Mouse (Mus musculus): Measurements from ENCODE around the gene Tsnax. TPM values are rescaled to one million over a fixed set of nuclear protein-coding genes. Genes with fewer than 3 reads are reported as not detected.

Gene Tsnax
- polyA plus RNA-seq, 1 experiment from 2014 or later, result 128 TPM

- H3K4me3 ChIP-seq, result no peak overlapping the region
- H3K27ac ChIP-seq, result no peak overlapping the region
- no peaks in the 10 kb centered on the region for H3K36me3 ChIP-seq
- no peak for DNase-seq (ENCODE audit: low spot score)
- H3K4me1 ChIP-seq (replicated peaks), result peaks cover 11% of the 10 kb centered on the region
- peaks cover 23% of the 10 kb centered on the region for H3K27me3 ChIP-seq (ENCODE audit: insufficient read depth, poor library complexity, severe bottlenecking)
- WGBS, result 63% methylated on average over 5 of the region's 5 CpGs
- peaks cover 6% of the 10 kb centered on the region for H3K9me3 ChIP-seq
Observed at GRCm38 (mm10) chr8:125049051-125049750, 36.4 kb downstream of the Tsnax start.

DNA sequence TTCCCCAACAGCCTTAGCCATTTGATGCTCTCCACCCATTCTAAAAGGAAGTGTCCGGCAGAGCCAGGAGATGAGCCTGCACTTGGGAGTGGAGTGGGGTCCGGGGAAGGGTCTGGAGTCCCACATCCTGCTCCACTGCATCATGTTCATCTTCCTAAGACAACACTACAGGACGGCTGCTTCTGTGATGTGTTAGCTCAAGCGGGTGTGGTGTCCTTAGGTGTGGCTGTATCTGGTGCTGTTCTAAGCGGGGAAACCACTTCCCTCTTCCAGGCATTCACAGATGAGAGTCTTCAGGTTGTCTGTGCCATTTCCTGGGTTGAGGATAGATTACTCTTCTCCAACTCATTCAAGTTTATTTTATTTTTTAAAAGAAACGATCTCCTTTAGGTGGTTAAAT, 37.0 kb downstream of the Tsnax start:
- 84% methylated on average over 6 of the region's 6 CpGs for WGBS
- peaks cover 6% of the 10 kb centered on the region for H3K9me3 ChIP-seq
- DNase-seq (ENCODE audit: low spot score), result no peak
- H3K4me3 ChIP-seq, result no peak overlapping the region
- no peaks in the 10 kb centered on the region for H3K36me3 ChIP-seq
- peaks cover 17% of the 10 kb centered on the region for H3K4me1 ChIP-seq (replicated peaks)
- no peak overlapping the region for H3K27ac ChIP-seq
- H3K27me3 ChIP-seq (ENCODE audit: insufficient read depth, poor library complexity, severe bottlenecking), result peaks cover 29% of the 10 kb centered on the region

DNA sequence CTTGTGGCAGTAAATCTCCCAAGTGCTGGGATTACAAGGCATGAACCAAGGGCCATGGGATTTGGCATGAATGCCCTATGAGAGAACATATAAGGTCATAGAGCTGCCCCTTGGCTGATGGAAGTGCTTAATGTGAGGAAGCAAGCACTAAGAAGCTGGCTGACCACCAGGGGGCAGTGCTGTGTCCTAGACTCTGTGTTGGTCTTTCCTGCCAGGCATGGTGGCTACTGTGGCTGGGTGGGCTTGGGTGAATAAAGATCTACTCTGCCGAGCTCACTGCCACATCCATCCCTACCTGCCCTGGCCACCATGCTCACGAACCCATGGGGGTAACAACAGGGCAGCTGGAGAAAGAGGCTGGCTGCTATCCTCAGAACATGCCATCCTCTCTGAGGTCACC, 39.2 kb downstream of the Tsnax start:
- Histone ChIP-seq H3K27me3 (ENCODE audit: insufficient read depth, poor library complexity, severe bottlenecking) (peaks cover 40% of the 10 kb centered on the region), H3K4me3 (no peak overlapping the region), H3K4me1 (replicated peaks) (peaks cover 17% of the 10 kb centered on the region), H3K36me3 (no peaks in the 10 kb centered on the region), H3K27ac (no peak overlapping the region), H3K9me3 (peaks cover 6% of the 10 kb centered on the region)
- WGBS, result 53% methylated on average over 2 of the region's 2 CpGs
- peak; percentile 78 for DNase-seq (ENCODE audit: low spot score)

DNA sequence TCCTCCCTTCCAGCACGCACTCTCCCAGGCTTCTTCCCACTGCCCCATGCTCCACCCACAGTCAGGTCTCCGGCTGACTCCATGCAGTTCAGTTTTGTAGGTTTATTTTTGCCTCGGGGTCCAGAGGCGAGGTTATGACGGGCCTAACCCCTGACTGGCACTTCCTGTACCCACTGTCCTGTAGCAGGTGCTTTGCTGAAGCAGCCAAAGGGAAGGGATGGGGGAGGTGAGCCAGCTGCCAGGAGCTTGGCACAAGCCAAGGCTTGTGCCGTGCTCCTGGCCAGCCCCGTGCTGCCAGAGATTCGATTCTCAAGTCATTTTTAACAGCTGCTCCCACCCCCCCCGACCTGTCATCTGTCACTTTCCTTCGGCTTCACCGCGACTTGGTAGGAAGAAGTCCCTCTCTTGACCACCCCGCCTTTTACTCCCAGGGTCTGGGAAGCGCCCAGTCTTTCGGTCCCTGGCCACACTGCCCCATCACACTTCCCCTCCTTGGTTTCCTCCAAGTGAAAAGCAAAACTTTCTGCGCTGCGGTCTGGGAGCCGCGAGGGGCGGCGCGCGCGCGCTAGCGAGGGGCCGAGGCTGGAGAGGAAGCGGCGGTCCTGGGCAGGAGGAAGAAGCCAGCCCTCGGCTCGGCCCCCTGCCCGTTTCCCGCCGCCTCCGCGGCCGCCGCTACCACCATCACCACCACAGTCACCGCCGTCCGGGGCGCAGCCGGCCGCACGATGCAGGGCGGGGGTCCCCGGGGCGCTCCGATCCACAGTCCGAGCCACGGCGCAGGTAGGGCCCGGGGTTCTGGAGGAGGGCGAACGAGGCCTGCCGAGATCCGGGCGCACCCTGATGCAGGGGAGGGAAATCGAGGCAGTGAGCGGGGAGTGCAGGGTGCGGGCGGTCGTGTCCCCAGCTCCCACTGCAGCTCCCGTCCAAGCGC, 41.0 kb downstream of the Tsnax start, which contains the start of gene Disc1:
TSS of gene Disc1 (plus strand) at position 691 of the 931 bp plus-strand sequence.
- 2% methylated on average over 65 of the region's 65 CpGs for WGBS

GRCm38 (mm10) chr8:125054436-125054810, 41.6 kb downstream of the Tsnax start:
- H3K27ac ChIP-seq, result peak overlapping the region; percentile 69
- H3K4me1 ChIP-seq (replicated peaks), result peaks cover 17% of the 10 kb centered on the region
- under 1% methylated on average over 38 of the region's 38 CpGs for WGBS
- peaks cover 6% of the 10 kb centered on the region for H3K9me3 ChIP-seq
- peak; percentile 44 for DNase-seq (ENCODE audit: low spot score)
- peaks cover 40% of the 10 kb centered on the region for H3K27me3 ChIP-seq (ENCODE audit: insufficient read depth, poor library complexity, severe bottlenecking)
- H3K4me3 ChIP-seq, result peak overlapping the region; percentile 58
- no peaks in the 10 kb centered on the region for H3K36me3 ChIP-seq

More for the DNA sequence above, 41.0 kb downstream of the Tsnax start, which contains the start of gene Disc1:
- peak within 1 kb of the TSS; percentile 69 for H3K27ac ChIP-seq
- H3K4me1 ChIP-seq (replicated peaks), result peaks cover 17% of the 10 kb centered on the region
- DNase-seq (ENCODE audit: low spot score), result peak; percentile 60
- peaks cover 6% of the 10 kb centered on the region for H3K9me3 ChIP-seq
- H3K27me3 ChIP-seq (ENCODE audit: insufficient read depth, poor library complexity, severe bottlenecking), result peaks cover 40% of the 10 kb centered on the region
- H3K36me3 ChIP-seq, result no peaks in the 10 kb centered on the region
- H3K4me3 ChIP-seq, result peak within 1 kb of the TSS; percentile 58

GRCm38 (mm10) chr8:125060904-125061303, 48.1 kb downstream of the Tsnax start:
- H3K4me3 ChIP-seq, result no peak overlapping the region
- no peaks in the 10 kb centered on the region for H3K4me1 ChIP-seq (replicated peaks)
- peaks cover under 1% of the 10 kb centered on the region for H3K27me3 ChIP-seq (ENCODE audit: insufficient read depth, poor library complexity, severe bottlenecking)
- no peaks in the 10 kb centered on the region for H3K9me3 ChIP-seq
- WGBS, result 84% methylated on average over 8 of the region's 8 CpGs
- no peak for DNase-seq (ENCODE audit: low spot score)
- H3K27ac ChIP-seq, result no peak overlapping the region
- H3K36me3 ChIP-seq, result no peaks in the 10 kb centered on the region

DNA sequence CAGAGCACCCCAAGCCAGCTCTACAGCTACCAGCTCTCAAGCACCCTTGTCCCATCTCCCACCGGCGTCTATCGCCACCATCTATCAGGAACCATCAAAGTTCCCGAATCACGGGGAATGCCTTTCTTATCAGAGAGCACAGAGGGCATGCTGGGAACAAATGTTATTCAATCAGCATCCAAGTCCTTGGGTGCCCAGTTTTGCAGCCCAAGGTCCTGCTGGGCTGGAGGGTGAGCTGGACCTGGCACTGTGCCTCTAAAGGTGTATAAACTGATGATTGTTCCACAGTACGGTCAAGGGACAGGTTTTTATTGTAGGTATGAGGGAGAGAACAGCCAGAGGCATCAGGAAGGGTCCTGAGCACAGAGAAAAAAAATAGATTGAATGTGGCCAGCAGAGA, 52.8 kb downstream of the Tsnax start:
- no peaks in the 10 kb centered on the region for H3K9me3 ChIP-seq
- 85% methylated on average over 6 of the region's 6 CpGs for WGBS
- H3K36me3 ChIP-seq, result no peaks in the 10 kb centered on the region
- peaks cover 8% of the 10 kb centered on the region for H3K4me1 ChIP-seq (replicated peaks)
- H3K4me3 ChIP-seq, result no peak overlapping the region
- no peaks in the 10 kb centered on the region for H3K27me3 ChIP-seq (ENCODE audit: insufficient read depth, poor library complexity, severe bottlenecking)
- H3K27ac ChIP-seq, result no peak overlapping the region
- DNase-seq (ENCODE audit: low spot score), result no peak

DNA sequence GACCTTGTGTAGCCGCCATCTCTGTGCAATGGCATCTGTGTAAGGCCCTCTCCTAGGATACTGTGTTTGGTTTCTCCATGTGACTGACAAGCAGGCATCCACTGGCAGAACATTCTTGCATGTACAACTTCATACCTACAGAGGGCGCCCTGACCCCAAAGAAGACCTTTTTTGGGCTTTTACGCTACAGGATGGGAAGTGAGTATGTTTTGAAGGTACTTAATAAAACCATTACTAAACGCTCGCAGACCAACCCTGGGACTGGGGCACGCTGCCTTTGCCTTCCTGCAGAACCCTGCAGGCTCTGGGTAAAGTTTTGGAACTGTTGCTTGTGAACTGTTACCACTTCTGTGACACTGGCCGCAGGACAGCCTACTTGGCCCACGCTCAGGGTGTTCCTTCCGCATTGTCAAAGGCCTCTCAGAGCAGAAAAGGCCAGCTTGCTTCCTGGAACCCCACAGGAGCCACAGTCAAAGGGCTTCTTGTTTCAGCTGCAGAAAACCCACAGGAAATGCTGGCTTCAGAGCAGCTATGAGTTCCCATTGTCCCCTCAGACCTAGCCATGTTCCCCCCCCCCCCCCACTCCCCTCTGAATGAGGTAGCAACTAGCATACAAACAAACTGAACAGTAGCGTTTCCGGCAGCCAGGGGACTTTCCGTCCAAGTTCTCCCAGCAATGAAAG, 54.3 kb downstream of the Tsnax start:
- Histone ChIP-seq H3K36me3 (no peaks in the 10 kb centered on the region), H3K4me3 (no peak overlapping the region), H3K27ac (peak overlapping the region; percentile 45; the same call in 1 of the 2 replicates), H3K9me3 (no peaks in the 10 kb centered on the region), H3K4me1 (replicated peaks) (peaks cover 8% of the 10 kb centered on the region), H3K27me3 (ENCODE audit: insufficient read depth, poor library complexity, severe bottlenecking) (no peaks in the 10 kb centered on the region)
- peak; percentile 63 for DNase-seq (ENCODE audit: low spot score)
- 42% methylated on average over 12 of the region's 12 CpGs for WGBS

GRCm38 (mm10) chr8:125067596-125067960, 54.8 kb downstream of the Tsnax start:
- H3K36me3 ChIP-seq, result no peaks in the 10 kb centered on the region
- H3K9me3 ChIP-seq, result no peaks in the 10 kb centered on the region
- H3K27me3 ChIP-seq (ENCODE audit: insufficient read depth, poor library complexity, severe bottlenecking), result no peaks in the 10 kb centered on the region
- peaks cover 10% of the 10 kb centered on the region for H3K4me1 ChIP-seq (replicated peaks)
- WGBS, result 81% methylated on average over 9 of the region's 9 CpGs
- no peak overlapping the region for H3K4me3 ChIP-seq
- DNase-seq (ENCODE audit: low spot score), result no peak
- peak overlapping the region; percentile 45; the same call in 1 of the 2 replicates for H3K27ac ChIP-seq

DNA sequence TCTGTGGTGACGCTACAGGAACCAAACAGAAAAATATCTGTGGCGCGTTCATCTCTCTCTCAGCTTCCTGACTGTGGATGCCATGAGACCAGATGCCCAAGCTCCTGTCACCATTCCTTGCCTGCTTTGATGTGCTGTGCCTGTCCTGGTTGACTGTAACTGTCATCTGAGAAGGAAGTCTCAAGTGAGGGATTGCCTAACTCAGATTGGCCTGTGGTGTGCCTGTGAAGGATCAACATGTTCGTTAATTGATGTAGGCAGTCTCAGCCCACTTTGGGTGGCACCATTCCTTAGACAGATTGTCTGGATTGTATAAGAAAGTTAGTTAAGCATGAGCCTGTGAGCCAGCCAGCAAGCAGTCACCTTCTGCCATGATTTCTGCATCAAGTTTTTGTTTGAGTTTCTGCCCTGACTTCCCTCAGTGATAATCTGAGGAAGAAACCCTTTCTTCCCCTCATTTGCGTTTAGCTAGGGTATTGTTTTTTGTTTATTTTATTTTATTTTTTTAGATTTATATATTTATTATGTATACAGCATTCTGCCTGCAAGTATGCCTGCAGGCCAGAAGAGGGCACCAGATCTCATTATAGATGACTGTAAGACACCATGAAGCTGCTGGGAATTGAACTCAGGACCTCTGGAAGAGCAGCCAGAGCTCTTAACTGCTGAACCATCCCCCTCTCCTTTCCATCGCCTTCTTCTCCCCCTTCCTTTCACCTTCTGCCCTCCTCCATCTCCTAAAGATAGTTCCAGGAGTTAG, 55.5 kb downstream of the Tsnax start:
- Histone ChIP-seq H3K4me1 (replicated peaks) (peaks cover 11% of the 10 kb centered on the region), H3K4me3 (no peak overlapping the region), H3K36me3 (no peaks in the 10 kb centered on the region), H3K27ac (peak overlapping the region; percentile 45; the same call in 1 of the 2 replicates), H3K9me3 (no peaks in the 10 kb centered on the region), H3K27me3 (ENCODE audit: insufficient read depth, poor library complexity, severe bottlenecking) (no peaks in the 10 kb centered on the region)
- no peak for DNase-seq (ENCODE audit: low spot score)
- 79% methylated on average over 6 of the region's 6 CpGs for WGBS

DNA sequence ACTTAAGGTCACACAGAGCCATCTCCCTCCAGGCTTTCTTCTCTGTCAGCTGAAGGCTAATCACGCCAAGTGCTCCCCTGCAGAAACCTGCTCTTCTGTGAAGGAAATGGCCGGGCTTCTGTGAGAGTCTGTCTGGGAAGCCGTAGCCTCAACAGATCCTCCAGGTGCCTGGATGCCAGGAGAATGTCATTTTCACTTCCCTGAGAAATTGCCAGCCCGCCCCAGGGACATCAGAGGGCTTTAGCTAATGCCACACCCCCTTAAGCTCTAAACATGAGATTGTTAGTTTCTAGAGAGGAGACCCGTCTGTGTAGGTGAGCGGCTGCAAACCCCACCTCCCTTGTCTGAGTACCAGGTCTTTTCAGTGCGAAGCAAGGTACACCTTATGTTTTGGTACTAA, 56.5 kb downstream of the Tsnax start:
- 77% methylated on average over 7 of the region's 7 CpGs for WGBS
- Histone ChIP-seq H3K27me3 (ENCODE audit: insufficient read depth, poor library complexity, severe bottlenecking) (no peaks in the 10 kb centered on the region), H3K4me1 (replicated peaks) (peaks cover 11% of the 10 kb centered on the region), H3K4me3 (no peak overlapping the region), H3K9me3 (no peaks in the 10 kb centered on the region), H3K36me3 (no peaks in the 10 kb centered on the region), H3K27ac (no peak overlapping the region)
- no peak for DNase-seq (ENCODE audit: low spot score)

DNA sequence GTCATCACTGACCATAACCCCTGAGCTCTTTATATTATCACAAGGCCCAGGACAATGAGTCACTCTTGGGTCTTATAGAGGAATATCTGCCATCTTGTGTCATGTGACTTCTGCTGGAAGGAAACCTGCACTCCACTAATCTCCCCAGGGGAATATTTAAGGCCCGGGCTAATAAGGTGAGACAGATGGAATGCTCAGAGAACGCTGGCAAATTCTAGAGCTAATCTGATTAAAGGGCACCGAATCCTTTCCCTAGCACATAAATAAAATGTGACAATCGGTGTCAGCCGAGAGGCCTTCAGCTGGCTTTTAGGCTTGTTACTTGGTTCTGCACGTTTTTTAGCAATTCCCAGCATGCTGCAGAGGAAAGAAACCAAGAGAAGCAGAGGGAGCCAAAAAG, 56.9 kb downstream of the Tsnax start:
- H3K4me1 ChIP-seq (replicated peaks), result peaks cover 11% of the 10 kb centered on the region
- H3K27me3 ChIP-seq (ENCODE audit: insufficient read depth, poor library complexity, severe bottlenecking), result no peaks in the 10 kb centered on the region
- H3K36me3 ChIP-seq, result no peaks in the 10 kb centered on the region
- DNase-seq (ENCODE audit: low spot score), result no peak
- H3K4me3 ChIP-seq, result no peak overlapping the region
- no peak overlapping the region for H3K27ac ChIP-seq
- no peaks in the 10 kb centered on the region for H3K9me3 ChIP-seq
- WGBS, result 73% methylated on average over 6 of the region's 6 CpGs
